Mouse (Mus musculus) A20 (cell line): ENCODE results near the gene Gm2022.
"Not testable (repeated sequence)": the region's sequence is repeated elsewhere in the genome, so short reads cannot be mapped to it uniquely, and the experiment has no call there.

ENCODE experiments used
- DNase-seq: peaks from one replicate; pipeline ENCODE4 v3.0.0-alpha.2; 2011; ENCODE audit warnings: low read depth, low spot score

Gm2022 gene

DNA sequence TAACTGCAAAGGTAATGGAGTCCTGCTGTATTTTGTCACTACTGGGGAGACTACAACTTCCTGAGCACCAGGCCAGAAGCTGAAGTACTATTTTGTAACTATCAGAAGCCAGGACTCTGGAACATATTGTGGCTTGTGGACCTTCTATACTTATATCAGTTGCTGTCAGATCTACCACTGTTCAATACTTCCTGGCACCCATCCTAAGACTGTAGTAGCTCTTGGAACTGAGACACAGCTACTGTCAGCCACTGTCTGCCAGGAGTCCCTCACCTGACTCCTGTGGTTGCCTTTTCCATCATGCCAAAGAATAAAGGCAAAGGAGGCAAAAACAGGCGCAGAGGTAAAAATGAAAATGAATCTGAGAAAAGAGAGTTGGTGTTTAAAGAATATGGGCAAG lies at the start of gene Gm2022:
Gene Gm2022 (plus strand): TSS at position 301 of the 400 bp plus-strand sequence.
- not testable (repeated sequence) for DNase-seq

DNA sequence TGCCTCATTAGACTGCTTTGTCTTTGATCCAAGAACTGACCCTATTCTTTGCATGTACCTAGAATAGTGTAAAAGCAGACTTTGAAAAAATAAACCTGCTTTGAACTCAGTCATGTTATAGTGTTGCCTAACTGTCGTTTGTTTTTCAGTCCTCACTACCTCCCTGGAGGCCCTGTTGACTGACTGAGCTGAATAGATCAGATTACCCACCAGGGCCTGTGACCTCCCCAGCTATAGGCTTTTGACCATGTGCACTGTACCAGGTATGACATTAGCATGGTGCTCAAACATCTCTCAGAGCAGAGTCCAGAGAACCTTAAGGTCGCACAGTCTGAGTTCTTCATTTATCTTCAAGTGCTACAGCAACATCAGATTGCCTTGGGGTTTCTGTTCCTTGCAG lies 44.5 kb upstream of the Gm2022 start:
- not testable (repeated sequence) for DNase-seq

DNA sequence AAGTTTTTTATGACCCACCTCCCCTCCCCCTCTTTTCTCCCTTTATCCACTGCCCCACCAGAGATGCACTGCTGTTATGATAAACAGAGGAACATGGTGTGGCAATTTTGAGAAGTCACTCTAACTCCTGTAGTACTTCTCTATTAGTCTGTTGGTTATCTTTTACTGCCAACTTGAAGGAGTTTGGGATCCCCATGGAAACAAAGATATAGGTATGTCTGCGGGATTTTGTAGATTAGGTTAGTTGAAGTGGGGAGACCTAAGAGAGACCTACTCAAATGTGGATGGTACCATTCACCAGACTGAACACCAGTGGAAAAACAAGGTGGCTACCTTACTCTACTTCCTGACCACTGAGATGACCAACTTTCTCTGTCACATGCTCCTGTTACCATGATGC lies 39.1 kb upstream of the Gm2022 start:
- not testable (repeated sequence) for DNase-seq

DNA sequence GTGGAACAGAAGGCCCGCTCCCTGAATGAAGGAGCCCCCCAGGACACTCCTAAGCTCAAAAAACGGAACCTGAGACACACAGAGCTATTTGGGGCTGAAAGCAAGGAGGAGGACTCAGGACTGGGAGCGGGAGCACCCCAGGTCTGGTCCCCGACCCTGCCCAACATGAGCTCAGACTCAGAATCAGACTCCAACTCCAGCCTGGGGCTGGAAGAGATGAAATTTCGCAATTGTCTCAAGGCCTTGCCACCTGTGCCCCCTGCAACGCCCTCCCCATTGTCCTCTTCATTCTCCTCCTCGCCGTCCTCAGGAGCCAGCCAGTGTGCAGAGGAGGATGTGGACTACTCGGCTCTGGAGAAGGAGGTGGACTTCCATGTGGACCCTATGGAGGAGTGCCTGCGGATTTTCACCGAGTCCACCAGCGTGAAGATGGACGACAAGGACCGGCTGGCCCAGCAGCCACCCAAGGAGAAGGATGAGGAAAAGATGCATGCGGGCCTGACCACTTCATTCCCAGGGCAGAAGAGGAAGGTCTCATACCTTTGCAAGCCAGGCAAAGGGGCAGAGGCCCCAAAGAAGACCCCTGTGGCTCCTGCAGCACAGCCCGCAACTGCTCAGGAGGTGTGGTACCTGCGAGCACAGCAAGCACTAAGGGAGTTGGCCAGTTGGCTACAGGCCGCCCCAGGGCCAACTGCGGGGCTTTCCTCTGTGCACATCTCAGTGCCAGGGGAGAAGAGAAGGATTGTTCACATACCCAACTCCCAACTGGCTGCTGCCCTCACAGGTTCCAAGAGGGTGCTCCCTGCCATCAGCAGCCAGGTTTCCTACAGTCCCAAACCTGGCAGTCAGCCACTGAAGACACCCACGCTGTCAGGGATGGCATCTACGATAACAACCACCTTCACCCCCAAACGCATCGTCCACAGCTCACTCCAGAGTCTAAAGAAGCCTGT lies 33.2 kb upstream of the Gm2022 start:
- DNase-seq = not testable (repeated sequence)

DNA sequence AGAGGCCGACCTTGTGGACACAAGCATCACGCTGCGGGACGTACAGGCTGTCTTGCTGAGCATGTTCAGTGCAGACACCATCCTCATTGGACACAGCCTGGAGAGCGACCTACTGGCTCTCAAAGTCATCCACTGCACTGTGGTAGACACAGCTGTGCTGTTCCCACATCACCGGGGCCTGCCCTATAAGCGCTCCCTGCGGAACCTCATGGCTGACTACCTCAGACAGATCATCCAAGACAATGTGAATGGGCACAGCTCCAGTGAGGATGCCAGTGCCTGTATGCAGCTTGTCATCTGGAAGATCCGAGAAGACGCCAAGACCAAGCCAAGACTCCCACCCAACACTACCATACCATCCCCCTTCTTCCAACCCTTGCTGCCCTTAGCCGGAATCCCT lies 31.5 kb upstream of the Gm2022 start:
- not testable (repeated sequence) for DNase-seq

DNA sequence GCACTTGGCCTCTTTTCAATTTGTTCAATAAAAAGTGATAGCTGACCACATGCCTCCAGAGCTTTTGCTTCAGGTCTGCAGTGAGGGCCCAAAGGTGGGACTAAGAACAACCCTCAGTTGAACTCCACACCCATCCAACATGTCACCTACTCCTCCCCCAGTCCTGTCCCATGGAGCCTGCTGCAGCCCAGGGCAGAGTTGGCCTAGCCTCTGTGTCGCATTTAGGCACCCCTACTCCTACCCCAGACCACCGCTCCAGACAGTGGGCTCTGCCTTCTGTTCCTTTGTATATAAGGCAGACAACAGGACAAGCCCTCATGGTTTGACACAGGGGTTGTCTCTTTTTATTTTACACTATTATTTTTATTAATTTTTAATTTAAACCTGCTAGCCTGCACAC lies 31.1 kb upstream of the Gm2022 start:
- not testable (repeated sequence) for DNase-seq

DNA sequence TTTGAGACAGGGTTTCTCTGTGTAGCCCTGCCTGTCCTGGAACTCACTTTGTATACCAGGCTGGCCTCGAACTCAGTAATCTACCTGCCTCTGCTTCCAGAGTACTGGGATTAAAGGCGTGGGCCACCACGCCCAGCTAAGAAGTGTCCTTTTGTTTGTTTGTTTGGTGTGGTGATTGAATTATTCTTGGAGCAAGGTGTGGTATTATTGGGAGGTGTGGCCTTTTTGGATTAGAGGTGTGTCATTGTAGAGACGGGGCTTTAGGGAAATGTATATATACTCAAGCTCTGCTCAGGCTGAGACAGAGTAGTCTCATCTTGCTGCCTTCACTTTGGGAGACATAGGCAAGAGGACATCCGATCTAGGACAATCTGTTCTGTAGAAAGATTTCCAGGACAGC lies 21.4 kb upstream of the Gm2022 start, which contains the start of gene Gm2016:
Gene Gm2016 (plus strand): TSS at position 301 of the 400 bp plus-strand sequence.
- DNase-seq = not testable (repeated sequence)

DNA sequence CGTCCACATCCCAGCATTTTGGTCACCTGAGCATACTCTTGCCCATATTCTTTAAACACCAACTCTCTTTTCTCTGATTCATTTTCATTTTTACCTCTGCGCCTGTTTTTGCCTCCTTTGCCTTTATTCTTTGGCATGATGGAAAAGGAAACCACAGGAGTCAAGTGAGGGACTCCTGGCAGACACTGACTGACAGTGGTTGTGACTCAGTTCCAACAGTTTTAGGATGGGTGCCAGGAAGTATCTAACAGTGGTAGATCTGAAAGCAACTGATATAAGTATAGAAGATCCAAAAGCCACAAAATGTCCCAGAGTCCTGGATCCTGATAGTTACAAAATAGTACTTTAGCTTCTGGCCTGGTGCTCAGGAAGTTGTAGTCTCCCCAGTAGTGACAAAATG lies 24.6 kb downstream of the Gm2022 start, which contains the start of gene Gm2035:
Gene Gm2035 (minus strand): TSS at position 137 of the 400 bp plus-strand sequence.
- not testable (repeated sequence) for DNase-seq
